Comparison of ENCODE assay signal across 19 mouse cellular contexts in genomic region chr3:138217631-138218264, GRCm38 (mm10). TPM values are rescaled to one million over a fixed set of nuclear protein-coding genes. Genes with fewer than 3 reads are reported as not detected.
DNase-seq lines count a peak whose midpoint lies in the region; ATAC-seq lines count a peak whose summit lies in the region.
"Had no signal": no experiment of that assay in that cellular context is flagged by ENCODE, and none has a peak within 500 bp of the region (broad histone marks: within the 10 kb centered on the region; RNA-seq: fewer than 3 reads in every experiment).

TSS of gene Adh7 (plus strand) at chr3:138217760.

- H3K9ac ChIP-seq in forebrain, embryonic 12.5 days: no peak within 1 kb of the TSS
- H3K9ac ChIP-seq: forebrain, embryonic 15.5 days; liver, embryonic 12.5 days; lung, embryonic 14.5 days; neural tube, embryonic 12.5 days had no signal

- WGBS in forebrain, embryonic 12.5 days: 78% methylated on average over 10 of the region's 10 CpGs

- no peaks in the 10 kb centered on the region for H3K36me3 ChIP-seq in forebrain, embryonic 12.5 days (replicated peaks)
- H3K36me3 ChIP-seq: forebrain, embryonic 15.5 days; liver, embryonic 12.5 days; neural tube, embryonic 12.5 days had no signal

- H3K27ac ChIP-seq in forebrain, embryonic 12.5 days: no peak within 1 kb of the TSS
- H3K27ac ChIP-seq: forebrain, embryonic 15.5 days; hindbrain, postnatal 0 days; liver, embryonic 12.5 days; neural tube, embryonic 12.5 days had no signal

- peaks cover 7% of the 10 kb centered on the region for H3K4me1 ChIP-seq in forebrain, embryonic 12.5 days
- H3K4me1 ChIP-seq: forebrain, embryonic 15.5 days; liver, embryonic 12.5 days; neural tube, embryonic 12.5 days had no signal

- DNase-seq in adrenal gland, postnatal 25 days: no peak
- DNase-seq in adrenal gland, postnatal 36 days: no peak
- DNase-seq in urinary bladder, adult 2 months (ENCODE audit: low spot score): no peak
- DNase-seq in urinary bladder, postnatal 10 days (ENCODE audit: low spot score): no peak
- DNase-seq in fibroblast of lung, adult 2 months (ENCODE audit: low read depth): peak; percentile 78
- no peak for DNase-seq in gastrocnemius, postnatal 36 days
- DNase-seq in natural killer cell, adult 2 months (ENCODE audit: low spot score in 2 of 2): no peak
- DNase-seq: B cell, adult 2 months; cerebellum, adult 9-11 months; kidney, adult 11 months; lung, embryonic 14.5 days; thymus, postnatal 36 days had no signal

- intact Hi-C loops in gastrocnemius, postnatal 36 days (cut with DNase I): no loop called here

- no peak within 1 kb of the TSS for H3K4me2 ChIP-seq in forebrain, embryonic 12.5 days
- H3K4me2 ChIP-seq: forebrain, embryonic 15.5 days; liver, embryonic 12.5 days; lung, embryonic 14.5 days; midbrain, embryonic 11.5 days; neural tube, embryonic 12.5 days had no signal

- no peak for ATAC-seq in forebrain, embryonic 12.5 days (ENCODE audit: low FRiP score)
- ATAC-seq: forebrain, embryonic 15.5 days; hindbrain, postnatal 0 days; liver, embryonic 12.5 days had no signal

- no peak within 1 kb of the TSS for H3K4me3 ChIP-seq in forebrain, embryonic 12.5 days (replicated peaks)
- H3K4me3 ChIP-seq: forebrain, embryonic 15.5 days; liver, embryonic 12.5 days; neural tube, embryonic 12.5 days had no signal

- no peaks in the 10 kb centered on the region for H3K27me3 ChIP-seq in forebrain, embryonic 12.5 days
- H3K27me3 ChIP-seq: forebrain, embryonic 15.5 days; liver, embryonic 12.5 days; neural tube, embryonic 12.5 days had no signal

- H3K9me3 ChIP-seq in forebrain, embryonic 12.5 days: no peaks in the 10 kb centered on the region
- H3K9me3 ChIP-seq: forebrain, embryonic 15.5 days; liver, embryonic 12.5 days; neural tube, embryonic 12.5 days had no signal

RNA-seq across cellular contexts. Expression of gene Adh7, which starts in this region (rescaled TPM):
- 37.9 and 41.2 TPM in 2 replicates for total RNA-seq in adrenal gland, postnatal 25 days (2021)
- total RNA-seq in adrenal gland, postnatal 36 days (2021): 10 to 100 TPM in 1 of 2 experiments, 1 to 10 TPM in 1; 8.7 to 55.5 TPM
- 19.4 and 28.9 TPM in 2 replicates for polyA plus RNA-seq in urinary bladder, adult 2 months (2012; rRNA removed)
- polyA plus RNA-seq in forebrain, embryonic 12.5 days (2016; fragmentation: Nextera tagmentation; extraction: Ambion mirVana): 0.17 TPM in 1 of 2 replicates, not detected in the other
- under 1 TPM; 0.27 to 0.46 TPM for total RNA-seq in gastrocnemius, postnatal 36 days (2021)
- total RNA-seq: hematopoietic stem cell, adult 5-6 weeks had no signal
- polyA plus RNA-seq: neural tube, embryonic 12.5 days had no signal

Comparison
In these comparisons a context has a peak if more than half of its experiments do, and no peak if none do; other contexts are left out.
1. RNA of gene Adh7 (total RNA-seq): 8.7 to 55.5 TPM in adrenal gland, postnatal 36 days and 37.9 to 41.2 TPM in adrenal gland, postnatal 25 days; 0.27 to 0.46 TPM in gastrocnemius, postnatal 36 days; every median in the first group is over 4 times any median in the second.
2. RNA of gene Adh7 (polyA plus RNA-seq): 19.4 to 28.9 TPM in urinary bladder, adult 2 months; 0.17 TPM in forebrain, embryonic 12.5 days; every median in the first group is over 10 times any median in the second.